Mouse (Mus musculus) adrenal gland, postnatal 10 days (tissue): ENCODE data around the gene Mlph. TPM values are rescaled to one million over a fixed set of nuclear protein-coding genes. Genes with fewer than 3 reads are reported as not detected.

Experiments
- DNase-seq: peaks from one replicate; pipeline ENCODE4 v3.0.0; 2021; ENCODE audit warnings: mixed read lengths
- long read RNA-seq, 2 experiments: library from polyadenylated mRNA; stranded (forward); transcript quantifications; one replicate each; pipeline ENCODE4 v2.0.0; 2021
- total RNA-seq, 2 experiments: library from RNA; stranded (reverse); gene quantifications; 2 replicates each; pipeline ENCODE4 v1.2.3; 2021

Mlph gene
- total RNA-seq, result 1 to 10 TPM; 1.6 to 1.9 TPM
- long read RNA-seq, experiment 1, result 0 reads
- long read RNA-seq, experiment 2, full-length matches to known transcripts, result 1 of 2 reads
- long read RNA-seq, experiment 2, partial matches to known transcripts, result 0 of 2 reads
- long read RNA-seq, experiment 2, other reads (novel, unspliced or antisense), result 1 of 2 reads

DNA sequence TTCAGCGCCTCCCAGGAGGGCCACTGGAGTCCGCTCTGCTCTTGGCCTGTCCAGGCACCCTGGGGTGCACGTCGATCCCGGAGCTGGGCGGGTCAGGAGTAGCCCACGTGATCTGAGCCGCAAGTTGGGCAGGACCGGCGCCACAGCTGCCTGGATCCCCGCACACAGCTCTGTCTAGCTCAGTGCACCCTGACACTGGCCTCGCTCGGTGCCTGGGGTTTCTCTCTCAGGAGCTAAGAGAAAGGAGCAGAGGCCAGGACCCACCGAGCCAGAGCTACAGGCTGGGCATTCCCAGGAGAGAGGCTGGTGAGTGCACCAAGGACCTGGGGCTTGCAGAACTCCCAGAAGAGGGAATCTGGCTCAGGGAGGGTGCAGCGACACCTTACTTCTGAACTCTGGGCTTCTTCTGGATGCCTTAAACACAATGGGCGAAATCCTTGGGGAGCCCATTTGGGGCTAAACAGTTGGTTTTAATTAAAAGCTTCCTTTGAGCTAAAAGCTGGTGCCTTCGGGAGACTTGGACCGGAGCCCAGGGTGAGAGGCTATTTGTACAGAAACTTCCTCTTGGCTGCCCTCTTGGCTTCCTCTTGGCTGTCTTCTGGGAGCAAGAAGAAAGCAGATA lies at the start of gene Mlph:
TSS of gene Mlph (plus strand) at position 138 of the 622 bp plus-strand sequence.
- DNase-seq, result peak; percentile 64

DNA sequence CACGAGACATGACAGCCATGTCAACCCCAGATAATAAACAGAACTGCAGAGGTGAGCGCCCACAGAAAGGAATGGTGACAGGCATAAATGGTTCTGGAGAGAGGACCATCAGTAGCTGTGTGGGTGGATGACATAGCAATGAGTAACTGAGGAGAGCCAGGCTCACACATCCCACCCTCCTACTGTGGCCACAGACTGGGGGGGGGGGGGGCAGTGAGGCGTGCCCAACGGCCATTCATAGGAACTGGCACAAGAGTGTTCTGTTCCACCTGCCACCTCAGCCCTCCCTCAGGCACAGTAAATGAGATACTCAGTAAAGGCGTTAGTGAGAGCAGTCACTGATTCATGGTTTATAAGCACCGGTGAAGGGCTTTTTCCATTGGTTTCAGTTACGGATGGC lies 48.2 kb upstream of the Mlph start:
- DNase-seq, result no peak

DNA sequence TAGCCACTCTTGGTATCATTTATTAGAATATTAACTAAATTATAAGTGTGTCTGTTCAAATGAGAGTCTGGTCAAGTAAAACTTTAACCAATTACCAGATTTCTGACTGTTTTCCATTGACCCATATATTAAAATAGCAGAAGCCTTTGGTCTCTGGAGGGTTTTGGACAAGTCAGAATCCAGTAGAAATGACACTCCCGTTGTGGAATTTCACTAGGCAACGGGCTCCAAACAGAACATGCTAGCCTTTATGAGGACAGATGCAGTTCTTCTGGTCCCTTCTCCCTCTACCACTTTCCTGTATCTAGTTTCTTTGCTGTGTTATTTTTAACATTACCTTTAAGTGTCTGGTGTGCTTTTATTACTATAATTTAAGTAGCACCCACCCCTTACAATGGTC lies 44.3 kb upstream of the Mlph start:
- DNase-seq, result no peak

DNA sequence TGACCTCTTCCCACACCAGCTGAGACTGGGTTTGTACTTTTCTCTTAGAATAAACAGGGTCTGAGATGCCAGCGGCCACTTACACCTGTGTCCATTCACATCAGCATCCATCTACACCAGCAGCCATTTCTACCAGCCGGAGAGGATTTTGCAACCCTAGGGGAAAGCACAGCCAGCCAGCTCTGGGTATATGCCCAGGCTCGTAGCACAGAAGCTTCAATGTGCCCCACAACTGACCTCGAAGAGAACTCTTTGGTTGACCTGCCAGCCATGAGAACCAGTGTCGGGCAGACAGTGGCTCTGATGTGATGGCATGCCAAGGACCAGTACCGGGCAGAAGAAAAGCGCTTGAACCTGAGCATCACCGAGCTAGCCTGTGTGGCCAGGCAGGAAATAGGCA lies 39.5 kb upstream of the Mlph start:
- DNase-seq, result peak; percentile 28

DNA sequence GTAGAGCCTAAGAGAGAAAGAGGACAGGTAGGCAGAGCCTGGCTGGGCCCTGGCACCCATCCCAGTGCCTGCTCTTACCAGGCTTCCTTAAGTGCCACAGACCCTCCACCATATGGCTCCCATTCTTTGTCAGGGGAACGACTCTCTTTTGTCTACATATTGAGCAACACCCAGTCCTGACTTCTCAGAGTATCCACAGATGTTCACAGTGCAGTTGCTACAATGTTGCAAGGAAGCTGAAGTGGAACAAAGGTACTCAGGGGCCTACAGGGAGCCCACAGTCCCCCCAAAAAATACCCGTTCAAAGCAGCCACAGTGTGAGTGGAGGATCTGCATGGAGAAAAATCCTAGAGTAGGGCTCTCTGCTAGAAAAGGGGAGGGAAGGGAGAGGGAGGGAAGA lies 38.9 kb upstream of the Mlph start:
- DNase-seq, result no peak

DNA sequence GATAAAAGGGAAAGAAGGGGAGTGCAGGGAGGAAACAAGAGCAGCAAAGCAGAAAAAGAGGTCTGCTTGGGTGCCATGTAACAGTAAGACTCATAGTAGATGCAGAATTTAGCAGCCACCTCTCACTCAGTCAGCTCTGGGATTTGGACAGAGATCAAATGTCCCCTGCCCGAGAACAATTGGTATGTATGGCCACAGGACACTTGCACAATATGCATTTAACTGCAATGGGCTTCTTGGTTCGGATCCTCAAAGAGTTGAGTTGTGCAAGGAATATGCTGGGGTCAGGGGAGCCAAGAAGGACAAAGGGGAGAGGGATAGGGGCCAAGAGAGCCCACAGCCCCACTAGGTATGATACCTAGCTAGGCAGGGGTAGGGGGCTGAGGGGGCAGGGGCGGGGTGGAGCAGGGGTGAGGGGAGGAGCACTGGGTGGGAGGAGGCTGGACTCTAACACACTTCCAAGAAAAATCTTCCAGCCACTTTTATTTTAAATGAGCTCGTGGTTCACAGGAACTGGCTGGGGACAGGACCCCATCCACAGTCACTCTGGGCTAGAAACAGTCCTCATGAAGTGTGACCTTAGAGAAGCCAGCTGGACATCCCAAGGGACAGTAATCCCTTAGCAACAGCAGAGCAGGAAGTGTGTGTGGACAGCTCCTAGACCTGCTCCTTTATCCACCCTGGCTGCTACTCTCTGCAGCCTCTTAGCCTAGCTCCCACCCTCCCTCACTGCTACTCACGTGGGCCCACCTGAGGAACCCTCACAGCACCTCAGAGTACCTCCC lies 38.2 kb upstream of the Mlph start:
- peak; percentile 22 for DNase-seq

DNA sequence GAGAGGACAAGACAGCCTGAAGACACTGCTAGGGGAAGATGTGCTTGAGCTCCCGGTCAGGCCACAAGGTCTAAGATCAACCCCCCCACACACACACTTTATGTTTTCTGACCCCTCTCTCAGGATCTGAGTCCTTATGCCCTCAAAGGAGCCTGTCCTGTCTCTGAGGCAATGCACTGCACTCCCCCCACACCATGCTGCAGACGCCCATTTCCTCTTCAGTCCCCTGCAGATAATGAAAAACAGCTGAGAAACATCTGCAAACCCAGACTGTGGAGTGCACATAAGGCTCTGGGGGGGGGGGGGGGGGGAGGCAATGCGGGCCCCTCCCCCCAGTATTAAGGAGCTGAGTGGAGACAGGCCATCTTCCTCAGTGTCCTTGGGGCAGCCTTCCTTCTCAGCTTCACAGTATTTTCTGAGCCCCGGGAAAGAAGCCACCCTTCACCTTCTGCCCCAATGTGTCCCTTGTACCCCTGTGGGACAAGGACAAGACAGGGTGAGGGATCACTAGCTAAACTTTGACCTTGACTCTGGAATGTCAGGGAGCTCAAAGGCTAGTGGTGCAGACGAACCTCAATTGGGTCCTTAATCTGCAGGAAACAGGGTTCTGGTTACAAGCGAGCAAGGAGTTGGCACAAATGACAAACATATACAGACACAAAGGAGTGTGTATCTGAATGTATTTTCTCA lies 29.0 kb upstream of the Mlph start:
- no peak for DNase-seq

DNA sequence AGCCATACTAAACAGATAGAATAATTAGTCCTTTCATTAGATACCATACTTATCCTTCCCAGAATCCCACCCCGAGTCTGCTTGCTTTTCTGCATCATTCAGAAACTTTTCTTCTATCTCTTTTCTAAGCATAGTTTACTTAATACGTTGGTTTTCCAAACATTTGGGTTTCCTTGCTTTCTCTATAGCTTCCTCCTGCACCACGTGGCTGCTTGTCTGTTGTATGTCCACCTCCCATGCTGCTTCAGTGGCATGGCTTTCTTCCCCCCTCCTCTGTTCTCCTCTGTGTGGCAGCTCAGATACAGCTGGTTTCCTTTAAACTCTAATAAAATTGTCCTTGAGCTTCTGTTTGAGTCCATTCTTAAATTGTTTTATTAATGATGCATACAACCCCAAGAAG lies 20.4 kb upstream of the Mlph start:
- DNase-seq, result no peak

DNA sequence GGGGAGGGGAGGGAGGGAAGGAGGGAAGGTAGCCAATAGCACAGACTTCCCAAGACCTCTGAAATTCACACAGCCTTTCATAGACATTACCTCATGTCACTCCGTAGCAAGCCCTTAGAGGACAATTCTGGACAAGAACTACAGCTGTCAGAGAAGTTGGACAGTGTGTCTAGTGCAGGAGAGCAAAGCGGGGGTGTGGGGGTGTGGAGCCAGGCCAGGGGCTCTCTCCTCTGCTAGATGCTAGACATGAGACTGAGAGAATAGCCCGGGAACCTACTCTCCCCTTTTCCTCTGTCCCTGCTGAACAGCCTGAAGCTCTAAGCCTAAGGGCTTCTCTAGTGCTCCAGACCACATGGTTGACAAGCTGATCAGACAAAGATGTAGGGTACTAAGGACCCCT lies 19.9 kb upstream of the Mlph start:
- DNase-seq, result no peak

DNA sequence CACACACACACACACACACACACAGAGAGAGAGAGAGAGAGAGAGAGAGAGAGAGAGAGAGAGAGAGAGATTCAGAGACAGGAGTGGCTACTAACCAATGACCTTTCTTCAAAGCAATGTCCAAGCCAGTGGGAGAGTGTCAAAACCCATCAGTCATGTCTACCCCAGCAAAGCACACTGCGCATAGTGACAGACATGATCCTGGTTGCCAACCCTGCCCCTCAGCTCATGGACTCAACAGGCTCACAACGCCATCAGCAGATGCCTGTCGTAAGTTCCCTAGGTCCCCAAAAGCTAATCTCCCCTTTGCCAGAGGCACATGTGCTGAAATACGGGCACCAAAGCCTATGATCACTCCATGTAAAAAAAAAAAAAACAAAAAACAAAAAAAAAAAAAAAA lies 18.6 kb upstream of the Mlph start:
- no peak for DNase-seq

DNA sequence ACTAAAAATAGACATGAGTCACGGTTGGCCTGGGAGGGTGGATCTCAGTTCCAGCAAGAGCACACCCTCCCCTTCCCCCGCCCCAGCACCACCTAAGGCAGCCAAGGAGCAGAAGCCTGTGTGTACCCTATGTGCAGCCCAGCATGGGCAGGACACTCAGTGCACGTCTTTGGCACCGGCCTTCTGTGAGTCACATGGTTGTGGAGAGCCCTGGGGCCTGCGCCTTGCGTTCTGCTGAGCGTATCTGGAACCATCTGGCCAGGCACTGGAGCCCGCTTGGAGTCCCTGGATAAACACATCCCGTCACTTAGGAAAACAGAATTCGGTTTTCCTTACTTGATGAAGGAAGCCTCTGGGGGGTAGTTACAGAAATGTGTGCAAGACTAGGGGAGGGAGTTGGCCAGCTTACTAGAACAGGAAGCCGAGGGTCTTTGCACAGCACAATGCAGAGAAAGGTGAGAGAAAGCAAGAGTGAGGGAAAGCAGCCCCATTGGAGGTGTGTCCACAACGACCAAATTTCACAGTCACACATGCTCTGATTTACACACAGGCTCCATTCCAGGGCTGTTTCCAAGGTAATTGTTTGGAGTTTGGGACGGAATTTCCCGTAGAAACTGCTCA lies 18.0 kb upstream of the Mlph start:
- peak; percentile 58 for DNase-seq

DNA sequence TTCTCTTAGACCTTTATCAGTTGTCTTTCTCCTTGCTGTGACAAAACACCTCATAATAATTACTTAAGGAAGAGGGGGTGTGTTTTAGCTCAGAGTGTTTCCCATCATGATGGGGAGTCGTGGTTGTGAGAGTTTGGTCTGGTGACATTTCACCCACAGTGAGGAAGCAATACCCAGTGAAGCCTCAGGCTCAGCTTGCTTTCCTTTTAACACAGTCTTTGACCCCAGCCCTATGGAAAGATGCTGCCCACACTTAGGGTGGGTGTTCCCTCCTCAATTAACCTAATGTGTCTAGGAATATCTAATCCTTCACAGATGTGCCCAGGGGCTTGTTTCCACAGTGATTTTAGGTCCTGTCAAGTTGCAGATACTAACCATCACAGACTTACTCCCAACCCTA lies 16.9 kb upstream of the Mlph start:
- no peak for DNase-seq

DNA sequence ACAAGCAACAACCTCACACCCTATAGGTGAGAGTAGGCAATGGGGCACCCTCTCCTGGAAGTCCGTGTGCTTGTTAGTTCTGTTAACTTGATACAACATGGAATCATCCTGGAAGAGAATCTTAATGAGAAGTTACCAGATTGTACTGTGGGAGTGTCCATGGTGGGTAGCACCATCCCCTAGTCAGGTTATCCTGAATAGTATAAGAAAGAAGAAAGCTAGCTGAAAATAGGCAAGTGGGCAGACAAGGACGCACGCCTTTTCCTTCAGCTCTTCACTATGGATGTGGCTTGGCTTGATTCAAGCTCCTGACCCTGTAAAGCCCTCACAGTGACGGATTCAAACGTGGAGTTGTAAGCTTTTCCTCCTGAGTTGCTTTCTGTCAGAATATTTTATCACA lies 15.1 kb upstream of the Mlph start:
- DNase-seq, result no peak

DNA sequence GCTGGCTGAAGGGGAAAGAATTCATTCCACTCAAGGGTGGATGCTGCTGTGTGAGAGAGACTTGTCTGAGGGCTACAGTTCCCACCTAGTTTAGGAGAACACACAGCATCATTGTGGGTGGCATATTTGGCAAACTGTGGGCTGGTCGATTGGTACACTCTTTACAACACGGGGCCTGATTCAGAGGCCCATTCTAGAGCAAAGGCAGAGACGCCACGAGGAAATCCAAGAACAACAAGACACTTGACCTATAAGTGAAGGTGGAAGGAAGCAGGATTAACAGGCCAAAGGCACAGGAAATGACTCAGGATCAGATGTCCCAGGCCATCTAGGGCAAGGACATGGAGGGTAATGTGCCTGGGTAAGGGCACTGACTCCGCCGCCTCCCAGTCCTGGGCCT lies 14.5 kb upstream of the Mlph start:
- no peak for DNase-seq

DNA sequence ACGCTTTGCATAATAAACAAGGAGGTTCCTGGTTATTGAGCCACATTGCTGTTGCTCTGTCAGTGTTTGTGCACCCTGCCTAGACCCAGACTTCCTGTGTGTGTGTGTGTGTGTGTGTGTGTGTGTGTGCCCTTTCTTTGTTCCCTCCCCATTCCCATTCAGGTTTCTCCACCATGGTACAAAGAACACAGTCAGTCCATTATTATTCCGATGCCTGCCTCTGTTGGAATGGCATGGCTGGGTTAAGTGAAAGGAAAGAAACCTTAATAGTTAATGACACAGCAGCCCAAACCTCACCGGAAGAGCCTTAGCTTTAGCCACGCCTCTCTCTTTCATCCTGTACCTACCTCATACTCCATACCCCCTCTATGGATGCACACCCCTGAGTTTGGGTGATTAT lies 13.6 kb upstream of the Mlph start:
- DNase-seq, result no peak

DNA sequence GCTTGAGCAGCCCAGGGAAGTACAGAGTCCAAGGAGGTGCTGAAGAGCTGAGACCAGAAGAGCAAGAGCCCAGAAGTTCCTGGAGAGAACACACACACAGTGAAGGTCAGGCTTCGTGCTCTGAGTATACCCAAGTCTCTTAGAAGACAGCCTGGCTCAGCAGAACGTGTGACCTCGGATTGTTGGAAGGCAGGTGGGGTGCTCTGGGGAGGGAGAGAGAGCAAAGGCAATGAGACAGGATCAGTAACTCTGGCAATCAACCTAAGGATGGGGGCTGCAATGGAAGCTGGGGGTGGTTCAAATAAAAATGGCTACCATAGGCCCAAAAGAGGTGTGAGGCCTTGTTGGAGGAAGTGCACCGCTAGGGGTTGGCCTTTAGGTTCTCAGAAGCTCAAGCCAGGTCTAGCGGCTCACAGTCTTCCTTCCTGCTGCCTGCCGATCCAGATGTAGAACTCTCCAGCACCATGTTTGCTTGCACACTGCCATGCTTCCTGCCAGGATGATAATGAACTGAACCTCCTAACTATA lies 13.1 kb upstream of the Mlph start:
- DNase-seq, result no peak

DNA sequence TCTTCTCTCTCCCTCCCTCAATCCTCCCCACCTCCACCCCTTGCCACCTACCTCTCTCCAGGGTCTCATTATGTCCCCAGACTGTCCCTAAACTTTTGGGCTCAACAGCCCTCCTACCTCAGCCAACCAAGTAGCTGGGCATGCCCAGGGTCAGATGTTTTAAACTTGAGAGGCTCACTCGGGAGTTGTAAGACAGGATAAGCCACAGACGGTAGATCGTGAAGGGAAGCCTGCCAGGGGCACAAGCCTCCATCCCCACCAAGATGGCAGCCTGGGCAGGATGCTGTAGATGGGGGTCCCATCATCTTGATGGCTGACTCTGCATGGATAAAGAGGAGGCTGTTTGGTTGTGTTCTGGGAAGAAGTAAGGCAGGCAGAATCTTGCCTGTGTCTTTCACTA lies 12.1 kb upstream of the Mlph start:
- no peak for DNase-seq

DNA sequence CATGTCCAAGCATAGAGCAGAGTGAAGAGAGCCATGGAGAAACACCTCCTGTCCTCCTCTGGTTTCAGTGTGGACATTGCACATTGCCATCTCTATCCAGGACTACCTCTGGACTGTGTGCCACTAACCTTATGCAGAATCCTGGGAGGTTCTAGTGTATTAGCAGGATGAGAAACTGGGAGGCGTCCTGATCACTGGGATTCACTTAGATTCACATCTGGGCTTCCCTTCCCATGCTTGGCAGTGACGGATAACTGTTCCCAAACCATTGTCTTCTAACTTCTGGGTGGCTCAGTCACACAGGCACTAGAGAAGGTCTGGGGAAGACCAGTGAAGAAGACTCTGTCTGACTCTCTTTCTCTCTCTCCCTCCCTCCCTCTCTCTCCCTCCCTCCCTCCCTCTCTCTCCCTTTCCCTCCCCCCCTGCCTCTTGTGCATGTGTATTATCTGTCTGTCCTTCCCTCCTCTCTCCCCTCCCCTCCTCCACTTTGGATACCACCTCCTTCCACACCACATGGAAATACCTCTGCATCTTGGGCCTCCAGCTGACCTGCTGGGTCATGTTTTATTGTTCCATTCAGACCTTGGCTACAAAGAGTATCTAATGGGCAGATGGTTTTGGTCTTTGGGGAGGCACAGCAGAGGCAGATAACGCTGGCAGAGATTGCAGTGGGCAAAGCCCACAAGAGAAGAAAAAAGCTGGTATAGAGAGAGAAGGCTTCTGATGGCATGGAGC lies 11.5 kb upstream of the Mlph start:
- no peak for DNase-seq

DNA sequence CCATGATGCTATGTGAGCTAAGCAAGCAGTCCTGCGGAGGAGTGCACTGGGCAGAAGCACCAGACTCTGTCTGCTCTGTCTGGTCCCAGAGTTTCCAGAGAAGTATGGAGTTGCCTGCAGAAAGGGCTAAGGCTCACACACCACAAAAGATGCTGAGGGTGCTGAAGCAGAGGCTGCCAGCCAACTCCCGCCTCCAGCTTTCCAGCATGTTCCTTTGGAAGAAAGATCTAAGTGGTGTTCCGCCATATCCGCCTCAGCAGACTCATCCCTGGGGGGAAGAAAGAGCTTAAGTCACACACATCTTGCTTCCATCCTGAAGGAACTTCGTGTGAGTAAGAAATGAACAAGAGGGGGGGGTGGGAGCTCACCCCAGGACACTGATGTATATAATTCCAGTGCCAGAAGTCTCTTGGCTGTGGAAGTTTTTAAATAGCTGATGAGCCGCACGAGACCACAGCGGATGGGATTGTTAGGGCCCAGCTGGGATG lies 10.9 kb upstream of the Mlph start:
- DNase-seq, result no peak

DNA sequence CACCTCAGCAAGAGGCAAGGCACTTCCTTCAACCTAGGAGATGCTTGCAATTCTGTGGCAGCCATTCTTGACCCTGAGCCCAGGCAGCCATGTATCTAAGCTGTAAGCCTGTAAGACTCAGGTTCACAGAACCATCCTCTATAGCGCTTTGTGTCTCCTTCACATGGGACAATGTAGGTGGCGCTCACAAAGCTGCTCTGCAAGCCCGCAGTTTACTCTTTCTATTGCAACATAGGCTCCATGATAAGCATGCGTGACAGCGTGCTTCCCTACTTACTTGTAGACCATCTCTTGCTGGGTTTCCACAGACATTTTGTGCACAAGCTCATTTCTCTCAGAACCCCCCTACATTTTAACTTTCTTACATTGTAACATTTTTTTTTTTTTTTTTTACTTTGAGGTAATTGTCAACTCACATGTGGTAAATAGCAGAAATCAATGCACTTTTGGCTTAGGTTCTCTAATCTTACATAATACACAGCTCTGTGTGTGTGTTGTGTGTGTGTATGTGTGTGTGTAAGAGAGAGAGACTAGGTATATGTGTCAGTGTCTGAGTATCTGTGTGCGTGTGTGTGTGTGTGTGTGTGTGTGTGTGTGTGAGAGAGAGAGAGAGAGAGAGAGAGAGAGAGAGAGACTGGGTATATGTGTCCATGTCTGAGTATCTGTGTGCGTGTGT lies 10.0 kb upstream of the Mlph start:
- DNase-seq, result no peak

DNA sequence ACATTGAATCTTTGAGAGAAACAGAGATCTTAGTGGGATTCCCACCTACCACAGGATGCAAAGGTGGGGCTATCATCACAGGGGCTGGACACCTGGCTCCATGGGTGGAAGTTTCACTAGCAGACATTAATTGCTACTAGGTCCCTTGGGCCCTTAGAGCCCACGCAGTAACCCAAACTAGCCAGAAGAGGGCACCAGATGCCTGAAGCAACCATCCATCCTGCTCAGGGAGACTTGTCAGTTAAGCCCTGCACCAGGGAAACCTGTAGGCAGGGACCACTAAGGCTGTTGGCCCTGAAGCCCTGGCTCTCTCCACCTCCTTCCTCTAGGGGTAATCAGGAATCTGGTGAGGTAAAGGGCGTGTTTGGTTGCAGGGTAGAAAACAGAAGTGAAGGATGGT lies 8.5 kb upstream of the Mlph start:
- DNase-seq, result peak; percentile 71
